Mouse (Mus musculus): ENCODE measurements around the gene Fads6. TPM values are rescaled to one million over a fixed set of nuclear protein-coding genes. Genes with fewer than 3 reads are reported as not detected.

The Fads6 gene
- polyA plus RNA-seq, 1 experiment from 2014 or later = 0.24 TPM

DNA sequence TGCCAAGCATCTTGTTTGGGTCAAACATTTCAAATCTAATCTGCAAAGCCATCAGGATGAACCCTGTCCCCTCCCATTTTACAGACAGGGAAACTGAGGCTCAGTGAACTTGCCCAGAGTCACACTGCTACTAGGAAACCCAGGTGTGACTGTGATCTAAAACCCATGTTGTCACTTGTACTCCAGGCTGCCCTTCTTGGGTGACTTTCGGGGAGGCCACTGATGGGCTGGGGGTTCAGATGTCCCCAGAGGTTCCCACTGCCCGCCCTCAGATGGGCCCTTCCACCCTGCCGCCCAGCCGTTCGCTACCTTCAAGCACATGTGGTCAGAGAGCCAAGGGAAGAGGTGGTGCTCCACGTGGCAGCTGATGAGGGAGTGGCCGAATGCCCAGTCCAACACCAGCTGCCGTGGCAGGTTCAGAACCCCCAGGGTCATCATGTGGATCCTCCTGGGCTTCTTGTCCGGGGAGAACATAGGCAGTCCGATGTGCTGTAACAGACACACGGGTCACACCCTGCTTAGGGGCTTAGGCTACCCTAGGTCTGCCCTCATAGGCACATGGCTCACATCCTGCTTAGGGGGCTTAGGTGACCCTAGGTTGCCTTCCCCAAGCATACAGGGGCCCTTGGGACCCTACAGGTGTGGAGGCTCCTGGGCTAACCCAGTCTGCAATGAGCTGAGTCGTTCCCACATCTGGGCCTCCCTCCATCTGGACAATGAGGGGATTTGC is 13.4 kb downstream of the Fads6 start:
- H3K9ac ChIP-seq (ENCODE audit: low read length) = no peak overlapping the region
- H3K9me3 ChIP-seq (ENCODE audit: control insufficient read depth, low read length) = no peaks in the 10 kb centered on the region
- H3K4me3 ChIP-seq (ENCODE audit: low read depth, low read length) = no peak overlapping the region
- no peaks in the 10 kb centered on the region for H3K36me3 ChIP-seq (ENCODE audit: control insufficient read depth, insufficient read depth, low read length)
- 84% methylated on average over 12 of the region's 12 CpGs for WGBS
- H3K27ac ChIP-seq (ENCODE audit: low read depth, low read length) = no peak overlapping the region
- H3K27me3 ChIP-seq (ENCODE audit: control insufficient read depth, insufficient read depth, low read length) = no peaks in the 10 kb centered on the region
- DNase-seq (ENCODE audit: low spot score) = no peak
- no peak overlapping the region for H3K4me2 ChIP-seq (ENCODE audit: low read depth)
- H3K4me1 ChIP-seq (ENCODE audit: control insufficient read depth, insufficient read depth, low read length) = no peaks in the 10 kb centered on the region
- ATAC-seq (ENCODE audit: insufficient read depth, low FRiP score, low TSS enrichment) = no peak

DNA sequence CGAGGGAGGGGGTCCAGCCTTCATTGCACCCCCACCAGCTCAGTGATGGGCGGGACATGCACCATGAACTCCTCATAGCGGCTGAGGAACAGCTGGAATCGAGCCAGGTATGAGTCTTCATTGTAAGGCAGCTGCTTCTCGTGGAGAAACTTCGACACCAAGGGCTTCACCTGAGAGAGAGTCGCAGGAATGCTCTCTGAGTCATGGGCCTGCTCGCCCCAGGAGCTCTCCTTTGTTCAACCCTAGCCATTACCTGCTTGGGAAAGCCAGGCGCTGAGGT is 14.0 kb downstream of the Fads6 start:
- no peaks in the 10 kb centered on the region for H3K36me3 ChIP-seq (ENCODE audit: control insufficient read depth, insufficient read depth, low read length)
- 80% methylated on average over 9 of the region's 9 CpGs for WGBS
- H3K4me3 ChIP-seq (ENCODE audit: low read depth, low read length) = no peak overlapping the region
- H3K4me1 ChIP-seq (ENCODE audit: control insufficient read depth, insufficient read depth, low read length) = no peaks in the 10 kb centered on the region
- ATAC-seq (ENCODE audit: insufficient read depth, low FRiP score, low TSS enrichment) = no peak
- no peak for DNase-seq (ENCODE audit: low spot score)
- H3K9ac ChIP-seq (ENCODE audit: low read length) = no peak overlapping the region
- no peak overlapping the region for H3K4me2 ChIP-seq (ENCODE audit: low read depth)
- no peaks in the 10 kb centered on the region for H3K9me3 ChIP-seq (ENCODE audit: control insufficient read depth, low read length)
- no peak overlapping the region for H3K27ac ChIP-seq (ENCODE audit: low read depth, low read length)
- no peaks in the 10 kb centered on the region for H3K27me3 ChIP-seq (ENCODE audit: control insufficient read depth, insufficient read depth, low read length)

DNA sequence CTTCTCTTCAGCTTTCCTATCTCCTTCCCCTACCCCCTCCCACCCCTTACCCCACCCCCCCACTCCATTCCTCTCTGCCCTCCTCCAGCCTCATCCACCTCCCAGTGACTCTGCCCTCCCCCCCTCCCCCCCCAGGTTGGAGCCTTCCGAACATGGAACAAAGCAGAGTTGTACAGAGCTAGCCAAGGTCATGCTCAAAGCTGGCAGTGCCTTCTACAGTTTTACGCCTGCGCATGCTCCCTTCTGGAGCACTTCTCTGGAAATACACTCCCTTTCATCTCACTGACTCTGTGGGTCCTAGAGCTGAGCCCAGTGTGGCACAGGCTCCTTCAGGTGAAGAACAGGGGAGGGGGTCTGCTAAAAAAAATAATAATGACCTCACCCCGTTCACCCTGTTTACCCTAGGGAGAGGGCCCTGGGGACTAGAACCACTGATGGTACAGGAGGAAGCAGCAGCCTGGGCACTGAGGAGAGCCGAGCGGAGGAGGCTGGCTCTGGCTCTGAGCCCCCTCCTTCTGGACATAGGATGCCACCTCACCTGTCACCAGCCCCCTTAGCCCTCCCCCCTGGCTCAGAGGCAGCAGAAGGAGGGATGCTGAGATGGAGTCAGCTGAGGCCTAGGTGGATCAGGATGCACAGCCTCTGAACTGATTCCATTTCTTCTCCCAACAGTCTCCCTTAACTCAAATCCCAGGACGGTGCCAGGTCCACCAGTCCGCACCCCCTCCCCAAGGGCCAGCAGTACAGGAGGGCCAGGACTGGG is 14.6 kb downstream of the Fads6 start:
- WGBS = 86% methylated on average over 8 of the region's 8 CpGs
- ATAC-seq (ENCODE audit: insufficient read depth, low FRiP score, low TSS enrichment) (no peak), DNase-seq (ENCODE audit: low spot score) (no peak)
- no peaks in the 10 kb centered on the region for H3K9me3 ChIP-seq (ENCODE audit: control insufficient read depth, low read length)
- no peaks in the 10 kb centered on the region for H3K27me3 ChIP-seq (ENCODE audit: control insufficient read depth, insufficient read depth, low read length)
- H3K4me1 ChIP-seq (ENCODE audit: control insufficient read depth, insufficient read depth, low read length) = peaks cover under 1% of the 10 kb centered on the region; the same call in 1 of the 2 replicates
- H3K4me3 ChIP-seq (ENCODE audit: low read depth, low read length) = no peak overlapping the region
- H3K27ac ChIP-seq (ENCODE audit: low read depth, low read length) = no peak overlapping the region
- H3K9ac ChIP-seq (ENCODE audit: low read length) = no peak overlapping the region
- H3K4me2 ChIP-seq (ENCODE audit: low read depth) = no peak overlapping the region
- no peaks in the 10 kb centered on the region for H3K36me3 ChIP-seq (ENCODE audit: control insufficient read depth, insufficient read depth, low read length)

DNA sequence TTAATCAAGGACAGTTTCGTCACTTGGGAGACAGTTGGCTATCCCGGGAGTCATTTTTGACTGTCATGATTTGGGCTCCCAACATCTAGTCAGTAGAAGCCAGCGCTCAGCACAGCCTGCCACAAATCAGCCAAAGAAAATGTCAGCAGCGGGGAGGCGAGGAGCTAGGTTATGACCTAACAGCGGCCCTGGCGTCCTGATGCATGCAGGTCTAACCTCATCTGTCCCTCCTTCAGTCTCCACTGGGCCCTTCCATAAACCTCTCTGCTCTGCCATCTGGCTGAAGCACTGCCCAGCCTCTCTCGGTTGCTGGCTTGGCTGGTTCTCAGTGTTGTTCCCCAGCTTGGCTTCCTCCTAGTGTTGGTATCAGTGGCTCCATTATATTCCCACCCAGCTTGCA is 15.2 kb downstream of the Fads6 start:
- Histone ChIP-seq H3K4me2 (ENCODE audit: low read depth) (no peak overlapping the region), H3K27ac (ENCODE audit: low read depth, low read length) (no peak overlapping the region), H3K27me3 (ENCODE audit: control insufficient read depth, insufficient read depth, low read length) (no peaks in the 10 kb centered on the region), H3K9me3 (ENCODE audit: control insufficient read depth, low read length) (no peaks in the 10 kb centered on the region), H3K4me1 (ENCODE audit: control insufficient read depth, insufficient read depth, low read length) (peaks cover 3% of the 10 kb centered on the region; the same call in 1 of the 2 replicates), H3K4me3 (ENCODE audit: low read depth, low read length) (no peak overlapping the region), H3K36me3 (ENCODE audit: control insufficient read depth, insufficient read depth, low read length) (no peaks in the 10 kb centered on the region), H3K9ac (ENCODE audit: low read length) (no peak overlapping the region)
- ATAC-seq (ENCODE audit: insufficient read depth, low FRiP score, low TSS enrichment) (no peak), DNase-seq (ENCODE audit: low spot score) (no peak)
- WGBS = 72% methylated on average over 8 of the region's 8 CpGs

DNA sequence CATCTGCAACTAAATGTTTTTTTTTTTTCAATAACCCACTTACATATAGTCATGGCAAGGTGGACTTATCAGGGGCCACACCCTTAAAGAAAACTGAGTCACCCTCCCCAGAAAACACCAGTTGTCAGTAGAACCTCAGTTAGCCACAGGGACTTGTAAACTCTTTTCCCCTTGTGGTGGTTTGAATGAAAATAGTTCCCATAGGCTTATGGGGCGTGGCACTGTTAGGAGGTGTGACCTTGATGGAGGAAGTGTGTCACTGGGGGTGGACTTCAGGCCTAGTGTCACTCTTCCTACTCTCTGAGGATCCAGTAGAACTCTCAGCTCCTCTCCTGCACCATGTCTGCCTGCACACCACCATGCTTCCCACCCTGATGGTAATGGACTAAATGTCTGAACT is 17.7 kb downstream of the Fads6 start:
- 76% methylated on average over 1 of the region's 1 CpGs for WGBS
- ATAC-seq (ENCODE audit: insufficient read depth, low FRiP score, low TSS enrichment) (no peak), DNase-seq (ENCODE audit: low spot score) (no peak)
- Histone ChIP-seq H3K27ac (ENCODE audit: low read depth, low read length) (no peak overlapping the region), H3K4me2 (ENCODE audit: low read depth) (no peak overlapping the region), H3K9me3 (ENCODE audit: control insufficient read depth, low read length) (no peaks in the 10 kb centered on the region), H3K36me3 (ENCODE audit: control insufficient read depth, insufficient read depth, low read length) (no peaks in the 10 kb centered on the region), H3K4me1 (ENCODE audit: control insufficient read depth, insufficient read depth, low read length) (peaks cover 8% of the 10 kb centered on the region), H3K4me3 (ENCODE audit: low read depth, low read length) (no peak overlapping the region), H3K9ac (ENCODE audit: low read length) (no peak overlapping the region), H3K27me3 (ENCODE audit: control insufficient read depth, insufficient read depth, low read length) (no peaks in the 10 kb centered on the region)

DNA sequence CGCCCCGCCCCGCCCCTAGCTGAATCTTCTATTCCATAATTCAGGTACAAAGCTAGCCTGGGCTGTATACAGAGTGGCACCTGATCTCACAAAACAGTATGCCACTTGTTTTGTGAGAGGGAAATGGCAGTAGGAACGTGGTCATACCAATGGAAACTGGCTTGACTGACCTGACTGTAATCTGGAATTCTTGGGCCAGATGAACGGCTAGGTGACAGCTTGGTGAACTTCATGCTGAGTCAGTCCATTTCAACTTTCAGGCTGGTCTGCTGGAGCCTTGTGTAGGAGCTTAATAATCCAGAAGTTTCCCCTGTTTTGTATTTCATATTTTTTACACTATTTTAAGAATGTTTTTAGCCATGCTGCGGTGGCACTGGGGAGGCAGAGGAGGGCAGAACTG is 19.3 kb downstream of the Fads6 start:
- H3K9me3 ChIP-seq (ENCODE audit: control insufficient read depth, low read length) = no peaks in the 10 kb centered on the region
- H3K9ac ChIP-seq (ENCODE audit: low read length) = no peak overlapping the region
- H3K27me3 ChIP-seq (ENCODE audit: control insufficient read depth, insufficient read depth, low read length) = no peaks in the 10 kb centered on the region
- ATAC-seq (ENCODE audit: insufficient read depth, low FRiP score, low TSS enrichment) (no peak), DNase-seq (ENCODE audit: low spot score) (no peak)
- H3K4me2 ChIP-seq (ENCODE audit: low read depth) = no peak overlapping the region; the same call in 1 of the 2 replicates
- WGBS = 70% methylated on average over 6 of the region's 6 CpGs
- peaks cover 8% of the 10 kb centered on the region for H3K4me1 ChIP-seq (ENCODE audit: control insufficient read depth, insufficient read depth, low read length)
- no peak overlapping the region for H3K27ac ChIP-seq (ENCODE audit: low read depth, low read length)
- H3K4me3 ChIP-seq (ENCODE audit: low read depth, low read length) = no peak overlapping the region
- H3K36me3 ChIP-seq (ENCODE audit: control insufficient read depth, insufficient read depth, low read length) = no peaks in the 10 kb centered on the region; the same call in 1 of the 2 replicates

DNA sequence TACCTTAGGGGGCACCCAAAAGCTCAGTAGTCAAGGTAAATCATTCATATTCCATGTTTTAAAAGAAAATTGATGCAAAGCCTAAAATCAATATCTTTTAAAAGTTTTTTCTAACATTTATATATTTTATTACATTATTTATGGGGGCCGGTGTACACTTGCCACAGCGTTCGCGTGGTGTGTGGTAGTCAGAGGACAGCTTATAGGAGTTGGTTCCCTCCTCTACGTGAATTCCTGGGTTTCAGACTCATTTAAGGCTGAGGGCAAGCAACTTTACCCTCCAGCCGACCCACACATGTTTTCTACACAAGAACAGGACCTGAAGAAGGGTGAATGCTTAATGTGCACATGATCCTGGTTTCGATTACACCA is 19.9 kb downstream of the Fads6 start:
- WGBS = 20% methylated on average over 7 of the region's 7 CpGs
- Histone ChIP-seq H3K4me3 (ENCODE audit: low read depth, low read length) (peak overlapping the region; percentile 39), H3K4me2 (ENCODE audit: low read depth) (peak overlapping the region; percentile 37), H3K4me1 (ENCODE audit: control insufficient read depth, insufficient read depth, low read length) (peaks cover 8% of the 10 kb centered on the region), H3K9me3 (ENCODE audit: control insufficient read depth, low read length) (no peaks in the 10 kb centered on the region), H3K27ac (ENCODE audit: low read depth, low read length) (no peak overlapping the region), H3K9ac (ENCODE audit: low read length) (no peak overlapping the region), H3K27me3 (ENCODE audit: control insufficient read depth, insufficient read depth, low read length) (no peaks in the 10 kb centered on the region), H3K36me3 (ENCODE audit: control insufficient read depth, insufficient read depth, low read length) (no peaks in the 10 kb centered on the region; the same call in 1 of the 2 replicates)
- DNase-seq (ENCODE audit: low spot score) = no peak
- ATAC-seq (ENCODE audit: insufficient read depth, low FRiP score, low TSS enrichment) = no peak

DNA sequence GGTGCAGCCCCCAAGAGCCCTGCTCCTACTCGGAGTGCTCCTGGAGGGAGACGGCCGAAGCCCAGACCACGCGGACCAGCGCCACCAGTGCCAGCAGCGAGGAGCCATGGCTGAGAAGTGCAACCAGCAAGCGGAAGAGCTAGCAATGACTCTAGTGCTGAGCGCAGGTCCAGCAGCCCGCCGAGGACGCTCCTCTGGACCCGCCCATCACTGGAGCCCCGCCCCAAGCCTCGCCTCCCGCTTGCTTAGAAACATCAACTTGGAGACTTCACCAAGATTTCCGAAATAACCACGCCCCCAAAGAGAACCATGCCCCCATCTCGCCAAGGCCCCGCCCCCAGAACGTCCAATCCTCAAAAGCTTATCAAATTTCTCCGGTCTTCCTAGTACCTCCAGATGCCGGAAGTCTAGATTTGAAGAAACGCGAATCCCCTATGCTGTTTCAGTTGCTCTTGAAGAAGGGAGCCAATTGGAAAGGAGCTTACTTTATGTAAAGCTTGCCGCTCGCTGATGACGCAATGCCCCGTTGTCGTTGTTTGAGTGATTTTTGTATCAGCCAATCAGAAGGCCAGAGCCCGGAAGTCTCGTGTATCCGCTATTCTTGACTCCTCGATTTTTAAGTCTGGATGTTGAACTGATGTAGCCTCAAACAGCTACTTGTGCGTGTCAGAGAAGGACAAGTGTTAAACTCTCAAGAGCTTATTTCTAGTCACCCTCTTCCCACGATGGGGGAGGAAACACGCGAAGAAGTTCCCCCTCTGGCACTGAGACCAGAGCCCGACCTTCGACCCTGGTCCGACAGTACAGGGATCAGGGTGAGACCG is 20.5 kb downstream of the Fads6 start, which contains the start of gene Fdxr:
TSS of gene Fdxr (minus strand) at position 271 of the 824 bp plus-strand sequence.
- H3K36me3 ChIP-seq (ENCODE audit: control insufficient read depth, insufficient read depth, low read length) = no peaks in the 10 kb centered on the region; the same call in 1 of the 2 replicates
- peak within 1 kb of the TSS; percentile 69 for H3K9ac ChIP-seq (ENCODE audit: low read length)
- DNase-seq (ENCODE audit: low spot score) = peak; percentile 98
- peak; percentile 95 for ATAC-seq (ENCODE audit: insufficient read depth, low FRiP score, low TSS enrichment)
- peak within 1 kb of the TSS; percentile 68 for H3K4me2 ChIP-seq (ENCODE audit: low read depth)
- WGBS = under 1% methylated on average over 42 of the region's 42 CpGs
- peak within 1 kb of the TSS; percentile 54 for H3K27ac ChIP-seq (ENCODE audit: low read depth, low read length)
- H3K4me1 ChIP-seq (ENCODE audit: control insufficient read depth, insufficient read depth, low read length) = peaks cover 8% of the 10 kb centered on the region
- no peaks in the 10 kb centered on the region for H3K27me3 ChIP-seq (ENCODE audit: control insufficient read depth, insufficient read depth, low read length)
- H3K9me3 ChIP-seq (ENCODE audit: control insufficient read depth, low read length) = no peaks in the 10 kb centered on the region
- H3K4me3 ChIP-seq (ENCODE audit: low read depth, low read length) = peak within 1 kb of the TSS; percentile 41

Data from neural tube, embryonic 11.5 days (tissue).